Mouse (Mus musculus) kidney, embryonic 15.5 days (tissue): ENCODE measurements around the gene Spata25. TPM values are rescaled to one million over a fixed set of nuclear protein-coding genes. Genes with fewer than 3 reads are reported as not detected.

Source experiments
- ATAC-seq: fragments of 200-750 bp; cut with Nextera tagmentation; replicated peaks from 2 replicates; pipeline ENCODE4 v1.8.0; 2017; ENCODE audit warnings: moderate TSS enrichment; ENCODE audit not compliant: low FRiP score
- H3K27ac ChIP-seq: fragments of 300-500 bp; sonication (generic); 2 replicates; pipeline ENCODE4 v1.5.1; 2015; ENCODE audit warnings: mild to moderate bottlenecking, inconsistent platforms
- H3K27me3 ChIP-seq: fragments of 300-500 bp; sonication (generic); 2 replicates; pipeline ENCODE4 v1.6.1; 2015; ENCODE audit warnings: inconsistent platforms
- H3K36me3 ChIP-seq: fragments of 300-500 bp; sonication (generic); 2 replicates; pipeline ENCODE4 v1.6.1; 2015; ENCODE audit warnings: inconsistent platforms
- H3K4me1 ChIP-seq: fragments of 300-500 bp; sonication (generic); 2 replicates; pipeline ENCODE4 v1.6.1; 2015; ENCODE audit warnings: inconsistent platforms
- H3K4me2 ChIP-seq: fragments of 300-500 bp; sonication (generic); 2 replicates; pipeline ENCODE4 v1.6.1; 2015; ENCODE audit warnings: moderate library complexity, mild to moderate bottlenecking, inconsistent platforms
- H3K4me3 ChIP-seq: fragments of 300-500 bp; sonication (generic); replicated peaks from 2 replicates; pipeline ENCODE4 v1.5.1; 2015; ENCODE audit warnings: mild to moderate bottlenecking, inconsistent platforms
- H3K9ac ChIP-seq: fragments of 300-500 bp; sonication (generic); 2 replicates; pipeline ENCODE4 v1.6.1; 2015; ENCODE audit warnings: mild to moderate bottlenecking, inconsistent platforms
- H3K9me3 ChIP-seq: fragments of 300-500 bp; sonication (generic); replicated peaks from 2 replicates; pipeline ENCODE4 v1.6.1; 2016; ENCODE audit warnings: inconsistent platforms
- WGBS: fragments of 180-500 bp; shearing (Covaris S2); methylation state at CpG from one replicate; pipeline ENCODE4 v1.1.7; 2015; ENCODE audit warnings: mixed read lengths; 5-methylcytosine and 5-hydroxymethylcytosine counted together
- polyA plus RNA-seq: library from polyadenylated mRNA; unstranded; fragments of >200 nt; fragmentation: Nextera tagmentation; extraction: Ambion mirVana; gene quantifications from 2 replicates; pipeline ENCODE4 v1.2.1, GENCODE M21; 2015

Gene Spata25
- polyA plus RNA-seq, 1 experiment from 2014 or later, result 0.21 TPM

DNA sequence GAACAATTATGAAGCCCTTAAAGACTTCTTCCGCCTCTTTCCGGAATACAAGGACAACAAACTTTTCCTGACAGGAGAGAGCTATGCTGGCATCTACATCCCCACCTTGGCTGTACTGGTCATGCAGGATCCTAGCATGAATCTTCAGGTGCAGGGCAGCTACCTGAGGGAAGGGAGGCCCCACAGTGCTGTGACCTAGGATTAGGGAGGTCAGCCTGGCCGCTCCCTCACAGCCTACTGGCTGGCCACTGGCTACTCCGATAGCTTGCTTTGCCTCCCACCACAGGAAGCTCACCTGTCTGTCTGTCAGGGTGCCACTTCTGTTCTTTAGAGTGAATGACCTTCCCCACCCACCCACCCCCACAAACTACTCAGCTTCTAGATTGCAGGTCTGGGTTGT is 6.8 kb upstream of the Spata25 start:
- Histone ChIP-seq H3K4me3 (peak overlapping the region; percentile 71), H3K9ac (no peak overlapping the region), H3K27me3 (no peaks in the 10 kb centered on the region), H3K27ac (no peak overlapping the region), H3K9me3 (no peaks in the 10 kb centered on the region), H3K4me2 (peak overlapping the region; percentile 90), H3K4me1 (peaks cover 25% of the 10 kb centered on the region), H3K36me3 (peaks cover 47% of the 10 kb centered on the region)
- WGBS, result 89% methylated on average over 4 of the region's 4 CpGs
- ATAC-seq, result no peak

DNA sequence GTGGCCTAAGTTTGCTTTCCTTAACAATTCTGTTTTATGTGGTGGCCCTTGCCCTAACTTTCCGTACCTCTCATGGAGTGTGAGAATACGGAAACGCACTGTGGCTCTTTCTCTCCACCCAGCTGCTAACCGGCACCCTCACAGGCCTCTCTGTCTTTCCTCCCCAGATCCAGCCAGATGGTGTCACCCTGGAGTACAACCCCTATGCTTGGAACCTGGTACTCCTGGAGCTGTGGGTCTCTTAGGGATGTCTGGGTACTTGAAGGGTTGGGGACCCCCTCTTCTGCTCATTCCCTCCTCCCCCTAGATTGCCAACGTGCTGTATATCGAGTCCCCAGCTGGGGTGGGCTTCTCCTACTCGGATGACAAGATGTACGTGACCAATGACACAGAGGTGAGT is 6.2 kb upstream of the Spata25 start:
- Histone ChIP-seq H3K9ac (peak overlapping the region; percentile 70), H3K27me3 (no peaks in the 10 kb centered on the region), H3K4me3 (peak overlapping the region; percentile 71), H3K9me3 (no peaks in the 10 kb centered on the region), H3K4me2 (peak overlapping the region; percentile 90), H3K4me1 (peaks cover 25% of the 10 kb centered on the region), H3K36me3 (peaks cover 41% of the 10 kb centered on the region), H3K27ac (no peak overlapping the region)
- WGBS, result 35% methylated on average over 8 of the region's 8 CpGs
- no peak for ATAC-seq

DNA sequence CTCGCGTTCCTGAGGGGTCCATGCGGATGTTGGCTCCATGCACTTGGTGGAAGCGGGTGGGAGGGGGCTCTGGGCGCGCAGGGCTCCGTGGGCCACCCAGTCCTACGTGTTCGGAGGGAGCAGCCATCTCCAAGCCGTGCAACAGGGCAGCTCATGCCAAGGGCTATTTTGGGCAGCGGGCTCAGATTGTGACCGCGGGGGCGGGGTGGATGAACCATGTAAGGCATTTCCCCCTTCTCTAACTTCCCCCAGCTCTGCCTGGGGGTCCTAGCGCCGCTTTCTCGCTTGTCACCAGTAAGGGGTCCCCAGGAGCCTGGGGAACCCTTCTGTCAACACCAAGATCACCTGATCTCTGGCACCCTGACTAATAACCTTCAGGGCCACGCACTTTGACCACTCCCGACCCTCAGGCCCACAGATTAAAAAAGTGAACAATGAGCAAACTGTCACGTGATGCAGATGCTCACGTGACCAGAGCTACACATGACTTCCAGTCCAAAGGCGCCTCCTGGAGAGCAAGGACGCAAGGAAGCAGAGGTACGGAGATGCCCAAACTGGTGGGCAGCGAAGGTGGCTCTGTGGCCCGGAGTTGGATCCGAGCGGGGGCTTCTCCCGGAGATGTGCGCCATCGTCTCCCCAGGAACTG is 5.1 kb upstream of the Spata25 start, which contains the start of gene Neurl2:
Gene Neurl2, minus strand, starts transcription at position 143 of the 646 bp plus-strand sequence.
- H3K36me3 ChIP-seq, result peaks cover 39% of the 10 kb centered on the region
- WGBS, result under 1% methylated on average over 31 of the region's 31 CpGs
- peak within 1 kb of the TSS; percentile 84 for H3K27ac ChIP-seq
- H3K4me1 ChIP-seq, result peaks cover 25% of the 10 kb centered on the region
- peak; percentile 75 for ATAC-seq
- no peaks in the 10 kb centered on the region for H3K9me3 ChIP-seq
- peak within 1 kb of the TSS; percentile 70 for H3K9ac ChIP-seq
- peak within 1 kb of the TSS; percentile 90 for H3K4me2 ChIP-seq
- H3K4me3 ChIP-seq, result peak within 1 kb of the TSS; percentile 71
- no peaks in the 10 kb centered on the region for H3K27me3 ChIP-seq

DNA sequence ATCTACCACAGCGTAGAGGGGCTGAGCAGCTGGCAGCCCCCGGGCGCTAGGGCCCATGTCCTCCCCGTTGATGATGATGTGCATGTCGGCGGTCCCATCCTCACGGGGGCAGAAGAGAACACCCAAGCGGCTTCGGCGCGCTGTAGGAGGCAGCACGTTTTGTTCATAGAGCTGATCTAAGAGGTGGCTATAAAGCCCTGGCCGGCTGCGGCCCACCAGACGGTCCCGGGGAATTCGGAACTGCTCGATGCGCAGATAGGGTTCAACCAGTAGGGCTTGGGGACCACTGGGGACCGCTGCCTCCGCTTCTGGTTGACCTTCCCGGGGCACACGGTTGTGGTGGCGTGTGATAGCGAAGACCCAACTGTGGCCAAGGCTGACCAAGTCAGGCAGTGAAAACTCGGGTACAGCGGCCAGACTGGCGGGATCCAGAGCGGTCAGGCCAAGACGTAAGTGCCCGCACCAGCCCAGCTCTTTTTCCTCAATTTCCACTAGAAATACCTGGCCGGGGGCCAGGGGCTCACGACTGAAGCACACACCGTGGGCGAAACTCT is 4.5 kb upstream of the Spata25 start, which contains the start of gene Ctsa:
Gene Ctsa, plus strand, starts transcription at position 126 of the 554 bp plus-strand sequence.
- 1% methylated on average over 35 of the region's 35 CpGs for WGBS
- peak within 1 kb of the TSS; percentile 71 for H3K4me3 ChIP-seq
- peak within 1 kb of the TSS; percentile 70 for H3K9ac ChIP-seq
- H3K9me3 ChIP-seq, result no peaks in the 10 kb centered on the region
- H3K4me2 ChIP-seq, result peak within 1 kb of the TSS; percentile 90
- ATAC-seq, result peak; percentile 79
- H3K27me3 ChIP-seq, result no peaks in the 10 kb centered on the region
- H3K36me3 ChIP-seq, result peaks cover 39% of the 10 kb centered on the region
- H3K27ac ChIP-seq, result peak within 1 kb of the TSS; percentile 84
- peaks cover 25% of the 10 kb centered on the region for H3K4me1 ChIP-seq

DNA sequence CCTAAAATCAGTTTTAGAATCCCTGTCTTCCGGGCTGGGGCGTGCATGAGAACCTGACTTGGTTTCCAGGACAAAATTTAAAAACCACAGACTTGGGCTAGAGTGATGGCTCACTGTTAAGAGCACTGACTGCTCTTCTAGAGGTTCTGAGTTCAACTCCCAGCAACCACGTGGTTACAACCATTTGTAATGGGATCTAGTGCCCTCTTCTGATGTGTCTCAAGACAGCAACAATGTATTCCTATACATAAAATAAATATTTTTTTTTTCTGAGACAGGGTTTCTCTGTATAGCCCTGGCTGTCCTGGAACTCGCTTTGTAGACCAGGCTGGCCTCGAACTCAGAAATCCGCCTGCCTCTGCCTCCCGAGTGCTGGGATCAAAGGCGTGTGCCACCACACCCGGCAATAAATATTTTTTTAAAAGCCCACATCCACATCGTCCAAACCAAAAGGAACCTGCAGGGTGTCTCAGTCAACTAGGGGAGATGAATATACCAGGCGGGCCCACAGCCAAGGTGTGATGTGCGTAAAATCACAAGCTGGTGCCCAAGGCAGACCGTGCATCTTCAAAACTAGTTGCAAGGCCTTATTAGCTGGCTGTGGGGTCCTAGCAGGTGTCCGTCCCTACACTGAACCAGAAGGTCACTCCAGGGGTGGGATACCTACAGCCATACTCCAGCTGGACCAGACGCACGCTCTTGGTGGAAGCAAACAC is 3.9 kb upstream of the Spata25 start:
- 57% methylated on average over 16 of the region's 16 CpGs for WGBS
- H3K4me2 ChIP-seq, result peak overlapping the region; percentile 90
- peaks cover 41% of the 10 kb centered on the region for H3K36me3 ChIP-seq
- ATAC-seq, result no peak
- H3K27ac ChIP-seq, result peak overlapping the region; percentile 84
- H3K4me3 ChIP-seq, result peak overlapping the region; percentile 71
- H3K9ac ChIP-seq, result peak overlapping the region; percentile 70; the same call in 1 of the 2 replicates
- no peaks in the 10 kb centered on the region for H3K9me3 ChIP-seq
- H3K27me3 ChIP-seq, result no peaks in the 10 kb centered on the region
- peaks cover 25% of the 10 kb centered on the region for H3K4me1 ChIP-seq

DNA sequence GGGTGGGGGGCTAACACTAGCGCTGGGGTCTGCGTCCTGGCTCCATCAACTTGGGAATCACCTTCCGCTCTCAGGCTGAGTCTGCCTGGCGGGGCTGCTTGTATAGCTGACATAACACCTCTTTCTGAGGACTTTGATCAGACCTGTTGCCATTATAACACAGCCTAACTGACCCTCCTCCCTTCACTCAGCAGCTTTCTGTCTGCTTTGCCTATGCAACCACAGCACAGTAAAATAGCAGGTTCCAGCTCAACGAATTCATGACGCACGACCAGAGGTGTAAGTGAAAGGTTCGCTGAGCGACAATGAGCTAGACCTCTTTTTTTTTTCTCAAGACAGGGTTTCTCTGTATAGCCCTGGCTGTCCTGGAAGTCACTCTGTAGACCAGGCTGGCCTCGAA is 2.7 kb upstream of the Spata25 start:
- ATAC-seq, result no peak

DNA sequence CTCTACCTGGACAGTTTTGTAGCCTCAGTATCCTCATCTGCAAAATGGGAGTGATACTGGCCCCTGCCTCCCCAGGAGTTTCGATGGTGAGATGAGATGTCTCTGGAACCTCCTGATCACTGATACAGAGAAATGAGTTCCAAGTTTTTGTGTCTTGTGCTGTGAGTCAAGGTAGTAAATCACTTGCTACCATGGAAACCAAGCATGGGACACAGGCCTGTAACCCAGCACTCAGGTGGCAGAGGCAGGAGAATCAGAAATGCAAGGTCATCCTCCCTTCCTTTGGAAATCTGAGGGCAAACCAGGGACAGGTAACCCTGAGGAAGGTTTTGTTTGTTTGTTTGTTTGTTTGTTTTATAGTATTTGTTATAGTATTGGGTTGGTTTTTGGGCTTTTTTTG is 753 bp upstream of the Spata25 start:
- ATAC-seq, result no peak
- Histone ChIP-seq H3K4me2 (no peak overlapping the region), H3K9ac (no peak overlapping the region), H3K4me1 (peaks cover 12% of the 10 kb centered on the region), H3K27ac (no peak overlapping the region), H3K27me3 (no peaks in the 10 kb centered on the region), H3K4me3 (no peak overlapping the region), H3K9me3 (no peaks in the 10 kb centered on the region), H3K36me3 (peaks cover 48% of the 10 kb centered on the region)
- 86% methylated on average over 1 of the region's 1 CpGs for WGBS

More for the DNA sequence above, 2.7 kb upstream of the Spata25 start:
- Histone ChIP-seq H3K27me3 (no peaks in the 10 kb centered on the region), H3K9ac (no peak overlapping the region), H3K27ac (no peak overlapping the region), H3K9me3 (no peaks in the 10 kb centered on the region), H3K36me3 (peaks cover 42% of the 10 kb centered on the region), H3K4me3 (no peak overlapping the region), H3K4me1 (peaks cover 25% of the 10 kb centered on the region), H3K4me2 (no peak overlapping the region)
- 68% methylated on average over 10 of the region's 10 CpGs for WGBS

DNA sequence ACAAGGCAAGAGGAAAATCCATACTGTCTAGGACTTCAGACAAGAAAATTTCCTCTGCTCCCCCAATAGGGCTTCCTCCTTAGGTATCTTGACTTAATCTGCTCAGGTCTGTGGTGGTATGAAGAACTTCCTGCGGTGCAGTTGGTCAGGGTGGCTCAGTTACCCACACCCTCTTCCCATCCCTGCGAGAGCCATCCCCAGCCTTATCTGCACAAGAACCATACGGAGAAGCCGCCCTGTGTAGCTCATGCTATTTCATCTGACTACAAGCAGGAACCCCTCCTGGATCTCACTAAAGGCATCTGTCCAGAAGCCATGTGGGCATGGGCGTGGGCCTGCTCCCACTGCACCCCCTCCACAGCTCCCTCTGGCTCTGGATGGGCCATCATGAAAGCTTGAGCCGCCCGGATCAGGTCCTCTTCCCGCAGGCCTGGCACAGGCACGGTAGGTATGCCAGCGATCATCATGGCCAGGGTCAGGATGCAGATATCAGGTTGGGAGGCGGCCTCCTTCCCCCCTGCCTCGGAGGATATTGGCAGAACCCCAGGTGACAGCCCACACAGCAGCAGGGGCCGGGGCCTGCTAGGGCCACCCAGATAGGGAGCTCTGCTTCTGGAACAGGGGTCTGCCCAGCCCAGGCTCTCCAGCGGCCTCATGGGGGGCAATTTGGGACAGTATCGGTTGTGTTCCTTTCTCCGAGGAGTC is 1.0 kb downstream of the Spata25 start:
- peaks cover 16% of the 10 kb centered on the region for H3K4me1 ChIP-seq
- WGBS, result 87% methylated on average over 16 of the region's 16 CpGs
- H3K9ac ChIP-seq, result no peak overlapping the region
- no peak overlapping the region for H3K4me2 ChIP-seq
- H3K9me3 ChIP-seq, result no peaks in the 10 kb centered on the region
- H3K27ac ChIP-seq, result no peak overlapping the region
- no peak for ATAC-seq
- H3K27me3 ChIP-seq, result no peaks in the 10 kb centered on the region
- H3K36me3 ChIP-seq, result peaks cover 48% of the 10 kb centered on the region
- no peak overlapping the region for H3K4me3 ChIP-seq

DNA sequence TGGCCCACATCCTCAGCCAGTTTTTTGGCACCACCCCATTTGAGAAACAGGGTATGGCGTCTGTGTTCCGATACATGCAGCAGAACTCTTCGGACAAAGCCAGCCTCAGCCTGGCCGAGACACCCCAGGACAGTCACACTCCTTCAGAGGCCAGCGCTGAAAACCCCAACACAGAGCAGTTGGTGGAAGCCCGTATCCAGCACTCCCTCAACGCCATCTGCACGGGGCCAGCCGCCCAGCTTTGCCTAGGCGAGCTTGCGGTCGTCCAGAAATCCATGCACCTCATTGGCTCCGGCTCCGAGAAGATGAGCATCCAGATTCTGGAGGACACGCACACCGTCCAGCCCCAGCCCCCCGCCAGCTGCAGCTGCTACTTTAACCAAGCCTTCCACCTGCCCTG is 2.8 kb downstream of the Spata25 start:
- Histone ChIP-seq H3K36me3 (peaks cover 59% of the 10 kb centered on the region), H3K4me2 (no peak overlapping the region), H3K4me1 (peaks cover 17% of the 10 kb centered on the region), H3K9ac (no peak overlapping the region), H3K27ac (no peak overlapping the region), H3K27me3 (no peaks in the 10 kb centered on the region), H3K4me3 (no peak overlapping the region), H3K9me3 (no peaks in the 10 kb centered on the region)
- 96% methylated on average over 17 of the region's 17 CpGs for WGBS
- no peak for ATAC-seq

DNA sequence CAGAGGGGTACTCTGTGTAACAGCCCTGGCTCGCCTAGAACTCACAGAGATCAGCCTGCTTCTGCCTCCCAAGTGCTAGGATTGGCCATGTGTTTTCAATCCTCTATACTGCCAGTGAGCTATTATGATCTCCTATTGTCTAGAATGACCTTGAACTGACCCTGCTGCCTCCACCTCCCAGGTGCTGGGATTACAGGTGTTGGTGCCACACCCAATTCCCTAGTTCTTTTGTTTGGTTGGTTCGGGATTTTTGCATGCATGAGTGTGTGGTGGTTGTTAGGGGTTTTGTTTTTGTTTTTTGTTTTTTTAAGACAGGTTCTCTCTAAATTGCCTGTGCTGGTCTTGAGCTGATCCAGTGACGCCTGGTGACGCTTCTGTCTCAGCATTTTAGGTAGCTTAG is 4.4 kb downstream of the Spata25 start:
- peak overlapping the region; percentile 57 for H3K4me2 ChIP-seq
- H3K36me3 ChIP-seq, result peaks cover 60% of the 10 kb centered on the region
- no peaks in the 10 kb centered on the region for H3K9me3 ChIP-seq
- H3K27ac ChIP-seq, result no peak overlapping the region
- WGBS, result 84% methylated on average over 4 of the region's 4 CpGs
- no peak overlapping the region for H3K9ac ChIP-seq
- peak overlapping the region; percentile 87; the same call in 1 of the 2 replicates for H3K4me3 ChIP-seq
- H3K27me3 ChIP-seq, result no peaks in the 10 kb centered on the region
- no peak for ATAC-seq
- H3K4me1 ChIP-seq, result peaks cover 17% of the 10 kb centered on the region

DNA sequence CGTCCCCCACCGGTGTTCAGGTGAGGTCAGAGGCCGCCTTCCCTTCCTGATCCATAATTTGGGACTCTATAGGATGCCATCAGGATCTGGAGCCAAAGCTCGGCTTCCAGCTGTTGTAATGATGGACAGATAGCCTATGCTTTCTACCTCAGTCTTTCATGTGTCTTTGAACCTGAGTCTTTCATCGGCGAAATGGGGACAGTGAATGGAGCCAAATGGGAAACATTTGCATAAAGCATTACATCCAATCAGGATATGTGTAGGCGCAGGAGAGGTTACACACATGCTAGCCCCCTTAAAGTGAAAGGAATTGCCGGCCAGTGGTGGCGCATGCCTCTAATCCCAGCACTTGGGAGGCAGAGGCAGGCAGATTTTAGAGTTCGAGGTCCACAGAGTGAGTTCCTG is 5.2 kb downstream of the Spata25 start:
- Histone ChIP-seq H3K27me3 (no peaks in the 10 kb centered on the region), H3K27ac (peak overlapping the region; percentile 86), H3K4me2 (peak overlapping the region; percentile 57), H3K36me3 (peaks cover 53% of the 10 kb centered on the region), H3K4me1 (peaks cover 17% of the 10 kb centered on the region), H3K9ac (peak overlapping the region; percentile 61), H3K9me3 (no peaks in the 10 kb centered on the region), H3K4me3 (peak overlapping the region; percentile 87)
- WGBS, result 3% methylated on average over 10 of the region's 10 CpGs
- ATAC-seq, result peak; percentile 72
